Mouse (Mus musculus) G1E (cell line): ENCODE data around the gene Prrc2b.

Source experiments
- CTCF ChIP-seq: IDR thresholded peaks from 2 replicates; pipeline ENCODE4 v1.5.1; 2012; ENCODE audit warnings: low read depth, low read length, inconsistent platforms, mixed read lengths
- GATA1 ChIP-seq: IDR thresholded peaks from 2 replicates; pipeline ENCODE4 v1.6.1; 2012; ENCODE audit warnings: borderline replicate concordance, low read length, inconsistent platforms, mixed read lengths
- POLR2AphosphoS5 ChIP-seq: IDR thresholded peaks from 2 replicates; pipeline ENCODE4 v1.6.1; 2012; ENCODE audit warnings: low read depth, low read length, inconsistent platforms; ENCODE audit not compliant: insufficient replicate concordance
- TAL1 ChIP-seq: conservative IDR thresholded peaks from 2 replicates; pipeline ENCODE4 v1.6.1; 2012; ENCODE audit warnings: low read depth, low read length, inconsistent platforms, mixed read lengths

- no peak for TF ChIP-seq CTCF
- TF ChIP-seq GATA1, result no peak
- no peak for TF ChIP-seq TAL1
- no peak for TF ChIP-seq POLR2AphosphoS5
Measured at GRCm38 (mm10) chr2:32162646-32163045, 11.8 kb downstream of the Prrc2b start.
